Mouse (Mus musculus): ENCODE measurements around the gene Fgb.

DNA sequence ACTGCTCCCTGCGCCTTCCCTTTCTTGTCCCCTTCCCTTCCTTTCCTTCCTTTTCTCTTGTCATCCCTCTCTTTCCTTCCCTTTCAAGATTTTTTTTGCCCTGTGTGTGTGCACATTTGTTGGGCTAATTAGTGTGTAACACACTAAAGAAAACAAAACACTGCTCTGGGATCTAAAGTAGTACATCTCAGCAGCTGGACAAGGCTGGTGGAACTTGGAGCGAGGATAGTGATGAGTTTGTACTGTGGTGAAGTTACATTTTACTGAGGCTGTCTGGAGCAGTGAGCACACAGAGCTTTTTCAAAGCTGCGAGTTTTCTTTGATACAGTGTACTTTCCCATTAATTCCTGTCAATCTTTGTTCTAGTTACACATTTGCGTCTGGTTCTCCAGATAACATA is 20.6 kb upstream of the Fgb start:
- no peak for TF ChIP-seq POLR2A (IDR thresholded peaks at IDR 0.05; ENCODE audit: borderline replicate concordance, extremely low read depth, low read depth, low read length)
- no peak for TF ChIP-seq CTCF (IDR thresholded peaks at IDR 0.05; ENCODE audit: insufficient read depth, low read length)

Data from lung, adult 2 months (tissue).